Mouse (Mus musculus) neural tube, embryonic 15.5 days (tissue): ENCODE data around the gene Fam189a2. TPM values are rescaled to one million over a fixed set of nuclear protein-coding genes. Genes with fewer than 3 reads are reported as not detected.

Experiments
- ATAC-seq: fragments of 200-750 bp; cut with Nextera tagmentation; 2 replicates; pipeline ENCODE4 v1.8.0; 2017; ENCODE audit warnings: mild to moderate bottlenecking, moderate TSS enrichment, moderate library complexity; ENCODE audit not compliant: low FRiP score
- H3K27ac ChIP-seq: fragments of 300-500 bp; sonication (generic); replicated peaks from 2 replicates; pipeline ENCODE4 v1.5.1; 2015; ENCODE audit warnings: mild to moderate bottlenecking, inconsistent platforms
- H3K27me3 ChIP-seq: fragments of 300-500 bp; sonication (generic); replicated peaks from 2 replicates; pipeline ENCODE4 v1.6.1; 2015; ENCODE audit warnings: inconsistent platforms
- H3K36me3 ChIP-seq: fragments of 300-500 bp; sonication (generic); 2 replicates; pipeline ENCODE4 v1.6.1; 2015; ENCODE audit warnings: inconsistent platforms
- H3K4me1 ChIP-seq: fragments of 300-500 bp; sonication (generic); 2 replicates; pipeline ENCODE4 v1.6.1; 2015; ENCODE audit warnings: inconsistent platforms
- H3K4me2 ChIP-seq: fragments of 300-500 bp; sonication (generic); 2 replicates; pipeline ENCODE4 v1.6.1; 2015; ENCODE audit warnings: inconsistent platforms, mild to moderate bottlenecking, moderate library complexity
- H3K4me3 ChIP-seq: fragments of 300-500 bp; sonication (generic); replicated peaks from 2 replicates; pipeline ENCODE4 v1.5.1; 2015; ENCODE audit warnings: mild to moderate bottlenecking, inconsistent platforms
- H3K9ac ChIP-seq: fragments of 300-500 bp; sonication (generic); replicated peaks from 2 replicates; pipeline ENCODE4 v1.6.1; 2015; ENCODE audit warnings: mild to moderate bottlenecking, inconsistent platforms
- H3K9me3 ChIP-seq: fragments of 300-500 bp; sonication (generic); replicated peaks from 2 replicates; pipeline ENCODE4 v1.6.1; 2016; ENCODE audit warnings: inconsistent platforms
- WGBS: fragments of 180-500 bp; shearing (Covaris S2); methylation state at CpG from one replicate; pipeline ENCODE4 v1.1.7; 2015; ENCODE audit warnings: mixed read lengths; 5-methylcytosine and 5-hydroxymethylcytosine counted together
- polyA plus RNA-seq: library from polyadenylated mRNA; unstranded; fragments of >200 nt; fragmentation: Nextera tagmentation; extraction: Ambion mirVana; gene quantifications from 2 replicates; pipeline ENCODE4 v1.2.1, GENCODE M21; 2015

Fam189a2 gene
- polyA plus RNA-seq: 1.6 and 1.9 TPM in 2 replicates

DNA sequence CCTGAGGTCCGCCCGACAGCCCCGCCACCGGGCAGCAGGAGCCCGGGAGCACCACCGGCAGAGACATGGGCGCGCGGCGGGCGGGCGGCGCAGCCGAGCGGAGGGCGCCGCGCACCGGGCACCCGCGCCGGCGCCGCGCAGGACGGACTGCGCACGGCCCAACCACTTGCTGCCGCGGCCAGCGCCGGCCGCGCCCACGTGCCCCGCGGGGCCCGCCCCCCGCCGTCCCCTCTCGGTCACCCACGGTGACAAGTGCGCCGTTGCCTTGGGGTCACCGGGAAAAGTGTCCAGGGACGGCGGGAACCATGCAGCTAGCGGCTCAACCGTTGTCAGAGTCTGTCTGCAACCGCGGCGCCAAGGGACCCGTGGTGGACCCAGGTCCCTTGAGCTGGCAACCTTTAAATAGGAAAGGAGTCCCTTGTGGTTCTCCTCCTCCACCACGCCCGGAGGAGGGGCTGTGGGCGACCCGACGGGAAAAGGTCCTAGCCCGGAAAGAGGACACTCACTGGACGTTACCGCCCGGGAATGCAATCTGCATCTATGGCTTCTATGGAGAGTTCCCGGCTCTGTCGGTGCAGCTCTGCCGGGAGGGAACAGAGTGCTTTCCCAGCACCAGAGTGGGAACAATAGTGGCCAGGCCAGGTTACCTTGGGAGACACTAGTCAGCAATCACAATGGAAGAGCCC lies at the start of gene Fam189a2:
Gene Fam189a2, minus strand, starts transcription at position 149 of the 686 bp plus-strand sequence.
- peaks cover 15% of the 10 kb centered on the region for H3K27me3 ChIP-seq
- peaks cover 15% of the 10 kb centered on the region for H3K4me1 ChIP-seq
- H3K9me3 ChIP-seq: no peaks in the 10 kb centered on the region
- WGBS: under 1% methylated on average over 41 of the region's 65 CpGs
- H3K27ac ChIP-seq: peak within 1 kb of the TSS; percentile 61
- peak within 1 kb of the TSS; percentile 78 for H3K9ac ChIP-seq
- peak within 1 kb of the TSS; percentile 91 for H3K4me2 ChIP-seq
- peak; percentile 92 for ATAC-seq
- H3K4me3 ChIP-seq: peak within 1 kb of the TSS; percentile 62
- H3K36me3 ChIP-seq: no peaks in the 10 kb centered on the region

DNA sequence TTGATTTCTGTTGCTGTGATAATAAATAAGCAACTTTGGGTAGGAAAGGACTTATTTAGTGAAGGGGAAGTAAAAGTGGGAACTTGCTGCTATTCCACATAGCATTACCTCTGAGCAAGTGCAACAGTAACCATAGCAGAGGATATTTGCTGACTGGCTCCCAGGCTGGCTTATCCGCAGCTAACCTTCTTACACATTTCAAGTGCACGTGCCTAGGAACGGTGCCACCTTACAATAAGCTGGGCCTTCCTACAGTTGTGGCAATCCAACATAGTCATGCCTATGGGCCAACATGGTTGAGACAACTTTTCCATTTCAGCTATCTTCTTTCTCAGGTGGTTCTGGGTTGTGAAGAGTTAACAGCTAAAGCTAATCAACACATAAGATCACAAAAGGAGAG lies 46.8 kb upstream of the Fam189a2 start:
- 95% methylated on average over 3 of the region's 3 CpGs for WGBS
- Histone ChIP-seq H3K4me2 (no peak overlapping the region), H3K4me1 (no peaks in the 10 kb centered on the region), H3K27ac (no peak overlapping the region), H3K9ac (no peak overlapping the region), H3K36me3 (no peaks in the 10 kb centered on the region), H3K9me3 (no peaks in the 10 kb centered on the region), H3K4me3 (no peak overlapping the region), H3K27me3 (no peaks in the 10 kb centered on the region)
- ATAC-seq: no peak

DNA sequence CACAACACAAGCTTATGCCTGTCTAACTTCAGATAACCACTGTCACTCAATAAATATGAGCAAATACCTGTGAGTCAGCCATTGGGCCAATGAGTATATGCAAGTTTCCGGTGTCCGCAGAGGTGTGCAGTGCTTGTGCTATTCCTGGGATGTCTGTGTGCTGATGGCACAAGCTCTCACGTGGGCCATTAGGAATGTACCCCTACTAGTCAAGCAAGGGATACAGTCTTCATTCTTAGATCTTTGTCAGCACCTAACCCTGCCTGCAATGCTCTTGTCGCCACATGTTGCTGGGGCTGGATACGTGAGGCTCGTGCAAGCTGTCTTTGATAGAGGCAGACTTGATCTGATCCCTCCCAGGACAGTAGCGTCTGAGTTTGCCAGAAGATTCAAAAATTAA lies 45.7 kb upstream of the Fam189a2 start:
- Histone ChIP-seq H3K9ac (no peak overlapping the region), H3K36me3 (no peaks in the 10 kb centered on the region), H3K4me2 (no peak overlapping the region), H3K27ac (no peak overlapping the region), H3K9me3 (no peaks in the 10 kb centered on the region), H3K27me3 (no peaks in the 10 kb centered on the region), H3K4me1 (no peaks in the 10 kb centered on the region), H3K4me3 (no peak overlapping the region)
- WGBS: 91% methylated on average over 7 of the region's 7 CpGs
- ATAC-seq: no peak

DNA sequence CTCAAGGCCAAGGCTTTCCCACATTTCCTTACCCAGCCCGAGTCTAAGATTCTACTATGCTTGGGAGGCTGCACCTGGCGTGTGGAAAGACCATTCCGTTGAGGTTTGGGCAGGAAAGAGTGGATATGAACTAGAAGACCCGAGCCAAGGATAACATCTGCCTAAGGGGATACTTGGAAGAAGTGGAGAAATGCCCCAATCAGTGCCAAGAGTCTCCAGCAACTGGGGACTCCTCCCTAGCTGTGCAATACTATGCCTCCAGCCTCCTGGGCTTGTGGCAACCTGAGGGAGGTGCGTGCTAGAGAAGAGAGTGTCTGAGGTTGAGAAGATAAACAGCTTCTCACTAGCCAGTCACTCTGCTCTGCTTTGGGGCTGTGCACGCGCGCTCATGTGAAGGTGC lies 45.1 kb upstream of the Fam189a2 start:
- H3K27me3 ChIP-seq: no peaks in the 10 kb centered on the region
- no peak overlapping the region for H3K9ac ChIP-seq
- no peak for ATAC-seq
- no peak overlapping the region for H3K27ac ChIP-seq
- no peak overlapping the region for H3K4me2 ChIP-seq
- H3K9me3 ChIP-seq: no peaks in the 10 kb centered on the region
- no peaks in the 10 kb centered on the region for H3K36me3 ChIP-seq
- H3K4me1 ChIP-seq: no peaks in the 10 kb centered on the region
- WGBS: 85% methylated on average over 8 of the region's 8 CpGs
- no peak overlapping the region for H3K4me3 ChIP-seq

DNA sequence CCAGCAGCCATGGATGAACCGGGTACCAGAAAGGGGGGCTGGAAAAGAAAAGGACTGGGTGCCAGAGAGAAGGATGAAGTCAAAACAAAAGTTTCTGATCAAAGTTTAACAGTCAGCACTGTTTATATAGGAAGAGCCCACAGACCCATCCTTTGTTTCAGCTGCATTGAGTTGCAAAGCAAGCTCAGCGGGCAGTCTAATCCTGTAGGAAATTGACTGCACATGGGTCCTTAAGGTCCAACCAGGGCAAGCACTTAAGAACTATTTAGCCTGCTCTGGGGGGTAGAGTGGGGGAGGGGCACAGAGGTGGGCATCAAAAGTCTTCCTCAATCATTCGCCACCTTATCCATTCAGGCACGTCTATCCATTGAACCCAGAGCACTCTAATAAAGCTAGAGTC lies 42.3 kb upstream of the Fam189a2 start:
- Histone ChIP-seq H3K27ac (no peak overlapping the region), H3K36me3 (no peaks in the 10 kb centered on the region), H3K27me3 (no peaks in the 10 kb centered on the region), H3K9me3 (0 out of 2 replicates have a peak, but pooled peaks cover 4% of the 10 kb centered on the region), H3K4me2 (no peak overlapping the region), H3K9ac (no peak overlapping the region), H3K4me3 (no peak overlapping the region), H3K4me1 (no peaks in the 10 kb centered on the region)
- 60% methylated on average over 4 of the region's 4 CpGs for WGBS
- ATAC-seq: no peak

DNA sequence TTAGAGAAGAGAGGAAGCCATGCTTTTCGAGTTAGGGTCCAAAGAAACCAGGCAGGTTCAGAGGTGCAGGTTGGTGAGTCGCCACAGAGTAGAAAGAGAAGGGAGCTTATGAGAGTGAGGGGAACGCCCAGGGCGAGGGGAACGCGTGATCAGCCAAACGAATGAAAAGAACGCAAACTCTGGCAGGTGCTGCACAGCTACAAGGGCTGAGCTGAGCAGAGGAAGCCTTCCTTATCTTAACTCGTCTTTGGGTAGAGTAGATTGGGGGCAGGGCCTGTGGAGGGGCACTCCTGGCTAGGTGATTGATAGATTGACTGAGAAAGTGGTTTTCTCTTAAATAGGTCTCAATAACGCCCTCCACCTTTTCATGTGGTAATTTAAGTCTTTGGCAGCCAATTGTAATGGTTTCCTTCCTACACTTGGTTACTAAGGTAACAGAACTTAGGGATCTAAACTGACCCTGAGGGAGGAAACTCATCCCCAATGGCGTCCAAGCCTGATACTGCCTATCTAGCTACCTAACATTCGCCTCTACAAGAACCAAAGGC lies 33.6 kb upstream of the Fam189a2 start:
- H3K4me2 ChIP-seq: no peak overlapping the region
- 0 out of 2 replicates have a peak, but pooled peaks cover 4% of the 10 kb centered on the region for H3K9me3 ChIP-seq
- WGBS: 30% methylated on average over 12 of the region's 12 CpGs
- no peak overlapping the region for H3K27ac ChIP-seq
- no peak overlapping the region for H3K9ac ChIP-seq
- H3K4me1 ChIP-seq: peaks cover 5% of the 10 kb centered on the region; the same call in 1 of the 2 replicates
- no peaks in the 10 kb centered on the region for H3K36me3 ChIP-seq
- H3K4me3 ChIP-seq: no peak overlapping the region
- H3K27me3 ChIP-seq: no peaks in the 10 kb centered on the region
- no peak for ATAC-seq

DNA sequence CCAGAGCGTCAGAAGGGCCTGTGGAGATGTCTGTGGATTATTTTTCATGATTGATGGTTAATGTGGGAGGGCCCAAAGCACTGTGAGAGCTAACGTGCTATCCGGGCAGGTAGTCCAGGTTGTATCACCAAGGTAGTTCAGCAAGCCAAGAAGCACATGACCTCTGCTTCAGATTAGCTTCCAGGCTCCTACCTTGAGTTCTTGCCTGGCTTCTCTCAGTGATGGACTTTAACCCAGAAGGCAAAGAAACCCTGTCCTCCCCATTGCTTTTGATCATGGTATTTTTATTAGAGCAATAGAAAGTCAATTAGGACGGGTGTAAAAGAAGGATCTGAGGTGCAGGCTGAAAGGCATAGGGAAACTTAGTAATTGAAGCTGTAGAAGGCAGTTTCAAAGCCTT lies 32.8 kb upstream of the Fam189a2 start:
- 39% methylated on average over 4 of the region's 4 CpGs for WGBS
- 0 out of 2 replicates have a peak, but pooled peaks cover 2% of the 10 kb centered on the region for H3K9me3 ChIP-seq
- no peaks in the 10 kb centered on the region for H3K27me3 ChIP-seq
- H3K36me3 ChIP-seq: no peaks in the 10 kb centered on the region
- no peak overlapping the region for H3K4me3 ChIP-seq
- peaks cover 5% of the 10 kb centered on the region; the same call in 1 of the 2 replicates for H3K4me1 ChIP-seq
- H3K9ac ChIP-seq: no peak overlapping the region
- no peak overlapping the region for H3K4me2 ChIP-seq
- no peak overlapping the region for H3K27ac ChIP-seq
- no peak for ATAC-seq

DNA sequence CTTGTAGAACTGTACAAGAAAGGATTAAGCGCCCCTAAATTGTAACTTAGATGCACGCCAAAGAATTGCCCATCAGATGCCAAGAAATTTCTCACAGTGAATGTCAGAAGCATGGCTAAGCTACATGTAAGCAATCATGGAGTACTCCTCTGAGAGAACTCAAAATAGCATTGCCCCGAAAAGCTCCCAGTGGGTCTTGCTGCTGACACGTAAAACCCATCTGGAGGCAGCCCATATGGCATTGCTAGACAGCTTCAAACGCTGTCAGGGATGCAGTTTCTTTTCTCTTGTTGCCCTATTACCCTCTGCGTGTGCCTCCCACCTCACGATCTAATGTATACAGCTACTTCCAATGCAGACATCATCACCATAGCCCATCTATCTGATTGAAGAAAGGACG lies 28.0 kb upstream of the Fam189a2 start:
- no peaks in the 10 kb centered on the region for H3K27me3 ChIP-seq
- H3K27ac ChIP-seq: no peak overlapping the region
- H3K4me3 ChIP-seq: no peak overlapping the region
- WGBS: 56% methylated on average over 8 of the region's 8 CpGs
- no peaks in the 10 kb centered on the region for H3K36me3 ChIP-seq
- no peak overlapping the region for H3K4me2 ChIP-seq
- H3K9ac ChIP-seq: no peak overlapping the region
- H3K4me1 ChIP-seq: 0 out of 2 replicates have a peak, but pooled peaks cover 4% of the 10 kb centered on the region
- ATAC-seq: no peak
- no peaks in the 10 kb centered on the region for H3K9me3 ChIP-seq

DNA sequence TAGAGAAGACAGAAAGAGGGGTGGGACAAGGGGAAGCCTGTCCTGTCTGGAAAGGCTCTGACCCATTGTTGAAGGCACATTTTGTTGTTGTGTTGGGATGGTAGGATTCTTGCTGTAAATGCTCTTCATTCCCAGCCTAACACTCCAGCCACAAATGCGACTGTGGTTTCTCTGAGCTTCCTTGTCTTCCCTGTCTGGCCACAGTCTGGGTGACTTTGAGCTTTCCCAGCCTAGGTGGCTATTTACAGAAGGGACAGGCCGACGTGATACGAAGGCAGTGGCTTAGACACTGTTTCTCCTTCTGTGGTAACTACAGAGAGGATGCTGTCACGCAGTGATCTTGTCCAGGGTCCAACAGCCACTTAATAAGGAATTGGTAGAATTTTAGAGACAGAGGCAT lies 27.2 kb upstream of the Fam189a2 start:
- 77% methylated on average over 5 of the region's 5 CpGs for WGBS
- H3K4me3 ChIP-seq: no peak overlapping the region
- H3K4me1 ChIP-seq: 0 out of 2 replicates have a peak, but pooled peaks cover 4% of the 10 kb centered on the region
- H3K9ac ChIP-seq: no peak overlapping the region
- no peak overlapping the region for H3K27ac ChIP-seq
- ATAC-seq: no peak
- H3K9me3 ChIP-seq: no peaks in the 10 kb centered on the region
- H3K27me3 ChIP-seq: no peaks in the 10 kb centered on the region
- no peak overlapping the region for H3K4me2 ChIP-seq
- H3K36me3 ChIP-seq: no peaks in the 10 kb centered on the region

DNA sequence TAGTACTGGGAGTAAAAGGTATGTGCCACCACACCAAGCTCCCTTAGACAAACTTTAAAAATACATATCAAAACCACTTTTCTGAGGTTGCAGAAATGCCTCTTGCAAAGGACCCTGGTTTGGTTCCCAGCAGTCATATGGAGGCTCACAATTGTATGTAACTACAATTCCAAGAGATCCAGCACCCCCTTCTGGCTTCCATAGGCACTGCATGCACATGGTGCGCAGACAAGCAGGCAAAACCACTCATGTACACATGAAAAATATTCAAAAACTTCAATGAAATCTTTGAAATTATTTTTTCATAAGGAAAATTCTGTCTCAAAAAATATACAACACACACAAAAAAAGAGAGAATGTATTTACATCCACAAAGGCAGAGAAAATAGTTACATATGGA lies 26.1 kb upstream of the Fam189a2 start:
- no peak overlapping the region for H3K4me3 ChIP-seq
- H3K36me3 ChIP-seq: no peaks in the 10 kb centered on the region
- H3K9ac ChIP-seq: no peak overlapping the region
- ATAC-seq: no peak
- no peak overlapping the region for H3K27ac ChIP-seq
- no peaks in the 10 kb centered on the region for H3K9me3 ChIP-seq
- no peaks in the 10 kb centered on the region for H3K27me3 ChIP-seq
- 0 out of 2 replicates have a peak, but pooled peaks cover 4% of the 10 kb centered on the region for H3K4me1 ChIP-seq
- no peak overlapping the region for H3K4me2 ChIP-seq
- 100% methylated on average over 1 of the region's 1 CpGs for WGBS

DNA sequence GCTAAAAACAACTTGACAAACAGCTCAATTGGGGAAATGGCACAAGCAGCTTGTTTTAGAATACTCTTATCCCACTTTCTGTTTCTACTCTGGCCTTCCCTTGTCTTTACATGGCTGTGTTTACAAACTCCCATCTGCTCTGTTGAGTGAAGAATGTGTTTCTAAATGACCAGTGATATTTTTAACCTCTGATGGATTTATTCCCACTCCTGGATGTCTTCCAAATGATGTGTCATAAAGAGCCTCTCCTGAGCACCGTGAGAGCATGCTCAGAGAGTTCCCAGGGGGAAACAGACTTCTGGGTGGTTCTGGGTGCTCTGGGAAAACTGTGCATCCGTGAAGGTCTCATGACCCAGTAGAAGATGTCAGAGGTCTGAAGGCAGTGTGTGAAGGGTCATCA lies 24.1 kb upstream of the Fam189a2 start:
- no peaks in the 10 kb centered on the region for H3K36me3 ChIP-seq
- no peaks in the 10 kb centered on the region for H3K27me3 ChIP-seq
- 0 out of 2 replicates have a peak, but pooled peaks cover 4% of the 10 kb centered on the region for H3K4me1 ChIP-seq
- H3K9ac ChIP-seq: no peak overlapping the region
- 40% methylated on average over 2 of the region's 2 CpGs for WGBS
- no peak overlapping the region for H3K4me3 ChIP-seq
- no peak overlapping the region for H3K4me2 ChIP-seq
- H3K27ac ChIP-seq: no peak overlapping the region
- no peaks in the 10 kb centered on the region for H3K9me3 ChIP-seq
- no peak for ATAC-seq

DNA sequence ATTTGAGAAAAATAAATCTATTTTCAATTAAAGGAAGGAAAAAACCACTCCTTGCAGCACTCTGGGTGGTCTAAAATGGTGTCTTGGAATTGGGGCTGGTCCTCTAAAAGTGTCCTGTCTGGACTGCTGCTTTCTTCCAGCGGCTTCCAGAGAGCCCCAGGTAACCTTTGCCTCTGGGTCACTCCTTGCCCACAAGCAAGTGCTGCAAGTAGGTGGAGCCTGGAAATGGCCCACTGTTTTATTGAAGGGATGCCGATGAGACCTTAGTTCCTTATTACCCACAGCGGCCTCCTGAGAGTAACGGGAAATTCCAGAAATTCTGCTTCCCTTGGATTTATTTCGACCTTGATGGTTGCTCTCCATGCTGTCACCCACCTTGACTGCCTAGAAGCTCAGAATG lies 23.4 kb upstream of the Fam189a2 start:
- ATAC-seq: no peak
- no peak overlapping the region for H3K4me3 ChIP-seq
- no peak overlapping the region for H3K4me2 ChIP-seq
- no peaks in the 10 kb centered on the region for H3K36me3 ChIP-seq
- H3K9ac ChIP-seq: no peak overlapping the region
- H3K4me1 ChIP-seq: 0 out of 2 replicates have a peak, but pooled peaks cover 4% of the 10 kb centered on the region
- no peaks in the 10 kb centered on the region for H3K27me3 ChIP-seq
- H3K9me3 ChIP-seq: no peaks in the 10 kb centered on the region
- WGBS: 34% methylated on average over 5 of the region's 5 CpGs
- no peak overlapping the region for H3K27ac ChIP-seq
